Mouse (Mus musculus) hindbrain, embryonic 16.5 days (tissue): Measurements from ENCODE around the gene C87499. TPM values are rescaled to one million over a fixed set of nuclear protein-coding genes. Genes with fewer than 3 reads are reported as not detected.

Experiments used
- ATAC-seq: fragments of 200-750 bp; cut with Nextera tagmentation; 2 replicates; pipeline ENCODE4 v1.8.0; 2017; ENCODE audit warnings: moderate TSS enrichment, moderate library complexity
- H3K27ac ChIP-seq: fragments of 300-500 bp; sonication (generic); 2 replicates; pipeline ENCODE4 v1.5.1; 2014; ENCODE audit warnings: low read depth, mild to moderate bottlenecking, control low read depth, low read length, moderate library complexity
- H3K27me3 ChIP-seq: fragments of 300-500 bp; sonication (generic); replicated peaks from 2 replicates; pipeline ENCODE4 v1.6.1; 2014; ENCODE audit warnings: low read length; ENCODE audit not compliant: control insufficient read depth, insufficient read depth
- H3K36me3 ChIP-seq: fragments of 300-500 bp; sonication (generic); 2 replicates; pipeline ENCODE4 v1.6.1; 2014; ENCODE audit warnings: mild to moderate bottlenecking, low read length, moderate library complexity, mixed read lengths; ENCODE audit not compliant: control insufficient read depth, insufficient read depth
- H3K4me1 ChIP-seq: fragments of 300-500 bp; sonication (generic); 2 replicates; pipeline ENCODE4 v1.6.1; 2014; ENCODE audit warnings: low read depth, low read length; ENCODE audit not compliant: control insufficient read depth, insufficient read depth
- H3K4me2 ChIP-seq: fragments of 300-500 bp; sonication (generic); 2 replicates; pipeline ENCODE4 v1.6.1; 2014; ENCODE audit warnings: mild to moderate bottlenecking, low read length, control low read depth, moderate library complexity
- H3K4me3 ChIP-seq: fragments of 300-500 bp; sonication (generic); 2 replicates; pipeline ENCODE4 v1.5.1; 2014; ENCODE audit warnings: mild to moderate bottlenecking, low read length, control low read depth, moderate library complexity
- H3K9ac ChIP-seq: fragments of 300-500 bp; sonication (generic); 2 replicates; pipeline ENCODE4 v1.6.1; 2014; ENCODE audit warnings: low read depth, mild to moderate bottlenecking, control low read depth, low read length, moderate library complexity
- H3K9me3 ChIP-seq: fragments of 300-500 bp; sonication (generic); 2 replicates; pipeline ENCODE4 v1.6.1; 2014; ENCODE audit warnings: mild to moderate bottlenecking, low read length, moderate library complexity; ENCODE audit not compliant: control insufficient read depth
- WGBS: fragments of 180-500 bp; shearing (Covaris S2); extraction: QIAGEN DNeasy Blood & Tissue Kit; methylation state at CpG from one replicate; pipeline ENCODE4 v1.1.7; 2014; 5-methylcytosine and 5-hydroxymethylcytosine counted together
- polyA plus RNA-seq: library from polyadenylated mRNA; unstranded; fragments of >200 nt; fragmentation: Nextera tagmentation; extraction: Ambion mirVana; gene quantifications from 2 replicates; pipeline ENCODE4 v1.2.1, GENCODE M21; 2015

The C87499 gene
- polyA plus RNA-seq = not detected in 2 replicates

DNA sequence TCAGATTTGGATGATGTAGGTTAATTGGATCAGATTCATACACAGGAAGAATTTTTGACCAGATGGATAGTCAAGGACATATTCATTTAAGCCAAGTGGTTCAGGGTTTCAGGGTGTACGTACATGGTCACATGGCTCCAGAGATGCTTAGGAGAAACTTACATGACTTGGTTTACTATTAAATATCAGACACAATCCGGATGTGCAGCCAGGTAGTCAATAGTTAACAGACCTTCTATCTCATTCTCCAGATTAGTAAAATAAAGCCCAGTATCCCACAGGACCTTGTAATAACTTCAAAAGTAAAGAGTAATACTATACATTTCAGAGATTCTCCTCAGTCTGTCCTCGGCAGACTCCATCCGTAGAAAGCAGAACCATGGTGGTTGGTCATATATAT, at the start of gene C87499:
C87499 (minus strand) TSS at position 101 of the 400 bp plus-strand sequence.
- Histone ChIP-seq H3K4me1 (no peaks in the 10 kb centered on the region), H3K4me3 (no peak within 1 kb of the TSS), H3K27ac (no peak within 1 kb of the TSS), H3K9ac (no peak within 1 kb of the TSS), H3K4me2 (no peak within 1 kb of the TSS), H3K27me3 (no peaks in the 10 kb centered on the region), H3K36me3 (no peaks in the 10 kb centered on the region), H3K9me3 (no peaks in the 10 kb centered on the region)
- no peak for ATAC-seq
- WGBS = 92% methylated on average over 4 of the region's 4 CpGs

DNA sequence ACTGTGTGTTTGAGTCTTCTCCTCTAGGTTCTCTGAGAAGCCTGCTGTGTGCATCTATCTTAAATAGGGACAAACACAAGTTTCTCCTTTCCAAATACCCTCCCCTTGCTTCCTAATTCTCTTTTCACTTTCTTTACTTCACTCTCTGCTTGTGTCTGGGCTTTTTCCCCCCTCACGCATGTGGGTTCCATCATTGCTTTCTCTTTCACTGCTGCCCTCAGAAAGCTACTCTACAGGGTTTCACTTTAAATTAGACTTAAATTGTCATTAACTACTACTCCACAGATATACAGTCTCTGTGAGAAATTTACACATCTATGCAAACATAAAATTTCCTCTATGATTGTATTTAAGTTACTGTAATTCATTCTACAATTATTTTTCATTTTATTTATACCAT, 49.6 kb upstream of the C87499 start, which contains the start of gene Ifna2:
Ifna2 (minus strand) TSS at position 101 of the 400 bp plus-strand sequence.
- Histone ChIP-seq H3K27me3 (no peaks in the 10 kb centered on the region), H3K9me3 (no peaks in the 10 kb centered on the region), H3K4me1 (no peaks in the 10 kb centered on the region), H3K27ac (no peak within 1 kb of the TSS), H3K4me3 (no peak within 1 kb of the TSS), H3K36me3 (no peaks in the 10 kb centered on the region), H3K9ac (no peak within 1 kb of the TSS), H3K4me2 (no peak within 1 kb of the TSS)
- 94% methylated on average over 1 of the region's 1 CpGs for WGBS
- no peak for ATAC-seq

DNA sequence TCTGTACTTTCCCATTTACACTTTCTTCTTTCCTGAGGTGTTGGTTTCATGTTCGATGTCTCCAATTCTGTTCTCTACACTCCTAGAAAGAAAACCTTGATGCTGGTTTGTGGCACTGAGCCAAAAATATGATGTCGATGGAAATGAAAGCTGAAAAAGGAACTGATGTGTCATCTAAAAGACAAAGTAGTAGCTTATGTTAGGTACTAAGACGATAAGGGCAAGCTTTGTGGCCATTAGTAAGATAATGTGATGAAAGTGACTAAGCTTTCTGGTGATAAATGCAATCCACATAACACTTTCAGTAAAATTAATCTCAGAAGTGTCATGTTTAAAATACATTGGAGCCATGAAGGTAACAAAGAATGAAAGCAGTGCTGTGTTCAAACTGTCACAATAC, 47.1 kb upstream of the C87499 start:
- Histone ChIP-seq H3K27ac (no peak overlapping the region), H3K9me3 (no peaks in the 10 kb centered on the region), H3K27me3 (no peaks in the 10 kb centered on the region), H3K4me3 (no peak overlapping the region), H3K4me1 (no peaks in the 10 kb centered on the region), H3K36me3 (no peaks in the 10 kb centered on the region), H3K4me2 (no peak overlapping the region), H3K9ac (no peak overlapping the region)
- WGBS = 77% methylated on average over 3 of the region's 3 CpGs
- no peak for ATAC-seq

DNA sequence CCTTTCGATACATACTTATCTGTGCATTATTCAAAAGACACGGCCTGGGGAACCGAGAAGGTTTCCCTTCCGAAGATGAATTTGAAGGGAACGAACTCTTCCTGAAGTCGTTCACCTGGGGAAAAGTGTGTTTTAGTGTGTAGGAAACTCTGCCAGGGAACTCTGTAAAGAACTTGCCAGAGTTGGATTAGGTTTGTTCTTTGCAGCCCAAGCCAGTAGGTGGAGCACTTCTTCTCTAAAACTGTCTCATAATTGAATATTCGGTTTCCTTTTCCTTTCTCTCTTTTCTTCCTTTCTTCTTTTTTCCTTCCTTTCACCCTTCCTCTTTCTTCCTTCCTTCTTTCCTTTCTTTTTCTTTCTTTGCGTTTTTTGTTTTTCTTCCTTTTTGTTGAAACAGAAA, 46.2 kb upstream of the C87499 start:
- Histone ChIP-seq H3K4me3 (no peak overlapping the region), H3K9ac (no peak overlapping the region), H3K36me3 (no peaks in the 10 kb centered on the region), H3K4me2 (no peak overlapping the region), H3K27me3 (no peaks in the 10 kb centered on the region), H3K9me3 (no peaks in the 10 kb centered on the region), H3K27ac (no peak overlapping the region), H3K4me1 (no peaks in the 10 kb centered on the region)
- 49% methylated on average over 8 of the region's 8 CpGs for WGBS
- ATAC-seq = no peak

DNA sequence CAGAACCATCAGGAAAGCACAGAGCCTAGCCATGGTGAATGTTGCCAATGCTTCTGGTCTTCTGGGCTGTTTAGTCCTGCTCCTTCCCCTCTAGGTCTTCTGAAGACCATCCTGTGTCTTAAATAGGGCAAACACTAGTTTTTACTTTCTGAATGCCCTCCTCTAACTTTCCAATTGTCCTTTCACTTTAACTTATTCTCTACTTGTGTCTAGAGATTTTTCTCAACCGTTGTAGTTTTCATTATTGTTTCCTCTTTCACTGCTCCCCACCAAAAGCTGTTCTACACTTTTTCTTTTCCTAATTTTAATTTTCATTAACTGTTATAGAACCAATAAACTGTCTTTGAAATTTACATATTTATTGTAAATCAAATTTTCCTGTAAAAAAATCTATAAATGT, 42.6 kb upstream of the C87499 start, which contains the start of gene Ifna16:
Ifna16 (minus strand) TSS at position 101 of the 400 bp plus-strand sequence.
- Histone ChIP-seq H3K36me3 (no peaks in the 10 kb centered on the region), H3K9me3 (no peaks in the 10 kb centered on the region), H3K4me2 (no peak within 1 kb of the TSS), H3K27me3 (no peaks in the 10 kb centered on the region), H3K27ac (no peak within 1 kb of the TSS), H3K4me1 (no peaks in the 10 kb centered on the region), H3K9ac (no peak within 1 kb of the TSS), H3K4me3 (no peak within 1 kb of the TSS)
- 91% methylated on average over 1 of the region's 1 CpGs for WGBS
- ATAC-seq = no peak

DNA sequence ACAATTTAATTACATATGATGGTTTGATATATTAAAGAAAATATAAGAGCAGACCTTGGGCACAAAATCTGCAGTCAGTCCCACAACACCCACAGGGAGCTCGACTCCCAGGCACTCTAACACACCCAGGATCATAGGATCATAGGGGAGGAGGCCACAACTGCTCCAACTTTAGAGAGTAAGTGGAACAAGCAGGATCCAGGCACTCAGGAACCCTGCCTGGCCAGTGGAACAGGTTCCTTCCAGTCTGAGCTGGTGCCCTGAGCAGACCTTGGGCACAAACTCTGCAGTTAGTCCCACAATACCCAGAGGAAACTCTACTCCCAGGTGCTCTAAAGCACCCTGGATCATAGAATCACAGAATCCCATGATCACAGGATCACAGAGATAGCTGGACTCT, 21.2 kb upstream of the C87499 start:
- H3K9ac ChIP-seq = no peak overlapping the region
- ATAC-seq = no peak
- H3K27me3 ChIP-seq = no peaks in the 10 kb centered on the region
- H3K4me3 ChIP-seq = no peak overlapping the region
- no peaks in the 10 kb centered on the region for H3K36me3 ChIP-seq
- WGBS = 59% methylated on average over 1 of the region's 1 CpGs
- no peak overlapping the region for H3K27ac ChIP-seq
- H3K4me2 ChIP-seq = no peak overlapping the region
- H3K9me3 ChIP-seq = no peaks in the 10 kb centered on the region
- no peaks in the 10 kb centered on the region for H3K4me1 ChIP-seq

DNA sequence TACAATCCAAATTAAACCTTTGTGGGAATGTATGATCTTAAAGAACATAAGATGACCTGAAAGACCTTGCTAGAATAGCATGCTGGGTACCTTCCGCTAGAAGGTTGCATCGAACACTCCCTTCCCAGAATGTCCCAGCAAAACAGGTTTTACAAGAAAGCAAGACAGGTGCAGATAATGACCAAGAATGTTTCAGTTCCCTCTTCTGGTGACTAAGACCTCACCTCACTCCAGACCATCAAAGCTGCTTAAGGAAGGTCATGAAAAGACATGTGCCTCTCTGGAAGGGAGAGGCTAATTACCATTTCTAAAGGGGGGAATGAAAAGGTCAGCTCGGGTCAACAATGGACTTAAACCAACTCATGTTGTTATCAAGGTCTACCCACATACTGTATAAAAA, 19.4 kb upstream of the C87499 start:
- Histone ChIP-seq H3K4me2 (no peak overlapping the region), H3K4me1 (no peaks in the 10 kb centered on the region), H3K9me3 (no peaks in the 10 kb centered on the region), H3K9ac (no peak overlapping the region), H3K4me3 (no peak overlapping the region), H3K27ac (no peak overlapping the region), H3K27me3 (no peaks in the 10 kb centered on the region), H3K36me3 (no peaks in the 10 kb centered on the region)
- ATAC-seq = no peak
- WGBS = 74% methylated on average over 3 of the region's 3 CpGs

DNA sequence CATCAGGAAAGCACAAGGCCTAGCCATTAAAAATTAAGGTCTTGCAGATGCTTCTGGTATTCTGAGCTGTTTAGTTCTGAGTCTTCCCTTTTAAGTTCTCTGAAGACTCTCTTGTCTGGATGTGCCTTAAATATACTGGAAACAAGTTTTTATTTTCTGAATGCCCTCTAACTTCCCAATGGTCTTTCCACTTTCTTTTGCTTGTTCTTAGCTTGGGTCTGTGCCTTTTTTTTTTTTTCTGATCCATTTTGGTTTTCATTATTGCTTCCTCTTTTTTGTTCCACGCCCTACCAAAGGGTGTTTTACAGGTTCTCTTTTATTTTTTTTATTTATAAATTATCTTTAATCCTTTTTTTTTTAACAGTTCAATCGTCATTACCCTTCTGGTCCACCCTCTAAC, 10.1 kb upstream of the C87499 start, which contains the start of gene Ifna13:
Ifna13 (minus strand) TSS at position 101 of the 400 bp plus-strand sequence.
- Histone ChIP-seq H3K4me1 (no peaks in the 10 kb centered on the region), H3K4me3 (no peak within 1 kb of the TSS), H3K27me3 (no peaks in the 10 kb centered on the region), H3K36me3 (no peaks in the 10 kb centered on the region), H3K9ac (no peak within 1 kb of the TSS), H3K27ac (no peak within 1 kb of the TSS), H3K9me3 (no peaks in the 10 kb centered on the region), H3K4me2 (no peak within 1 kb of the TSS)
- no peak for ATAC-seq
- WGBS = 69% methylated on average over 2 of the region's 2 CpGs

DNA sequence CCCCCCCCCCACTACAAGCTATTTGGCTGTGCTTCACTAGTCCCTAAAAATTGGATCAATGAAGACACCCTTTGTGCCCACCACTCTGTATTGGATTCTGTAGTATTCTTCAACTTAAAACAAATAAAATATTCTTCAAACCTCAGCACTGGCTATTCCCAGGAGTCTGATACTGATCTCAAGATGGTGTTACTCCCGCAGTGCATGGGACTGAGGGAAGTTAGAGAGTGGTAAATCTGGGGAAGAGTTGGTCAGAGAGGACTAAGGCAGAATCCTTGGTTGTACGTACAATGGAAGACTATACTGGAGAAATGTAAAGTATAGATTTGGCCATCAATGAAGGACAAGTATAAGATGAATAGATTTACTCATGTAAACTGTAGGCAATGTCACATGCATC, 8.3 kb upstream of the C87499 start:
- WGBS = 31% methylated on average over 2 of the region's 2 CpGs
- no peak overlapping the region for H3K4me3 ChIP-seq

More for the DNA sequence above, 8.3 kb upstream of the C87499 start:
- no peak overlapping the region for H3K4me2 ChIP-seq
- no peak overlapping the region for H3K9ac ChIP-seq
- no peaks in the 10 kb centered on the region for H3K36me3 ChIP-seq
- no peak overlapping the region for H3K27ac ChIP-seq
- H3K9me3 ChIP-seq = no peaks in the 10 kb centered on the region
- no peaks in the 10 kb centered on the region for H3K27me3 ChIP-seq
- ATAC-seq = no peak
- H3K4me1 ChIP-seq = no peaks in the 10 kb centered on the region
